Mouse (Mus musculus): ENCODE results near the gene Spata18. TPM values are rescaled to one million over a fixed set of nuclear protein-coding genes. Genes with fewer than 3 reads are reported as not detected.

The Spata18 gene
- polyA plus RNA-seq, 1 experiment from 2014 or later, result 0.68 TPM

GRCm38 (mm10) chr5:73694254-73695015 lies 43.3 kb downstream of the Spata18 start:
- Histone ChIP-seq H3K9me3 (replicated peaks) (no peaks in the 10 kb centered on the region), H3K9ac (no peak overlapping the region), H3K4me3 (no peak overlapping the region), H3K27ac (no peak overlapping the region), H3K4me1 (replicated peaks) (peaks cover 9% of the 10 kb centered on the region), H3K36me3 (no peaks in the 10 kb centered on the region), H3K4me2 (no peak overlapping the region), H3K27me3 (no peaks in the 10 kb centered on the region)
- 69% methylated on average over 4 of the region's 4 CpGs for WGBS
- ATAC-seq (replicated peaks; ENCODE audit: insufficient number of reproducible peaks, insufficient read depth, low FRiP score, low read depth), result no peak

GRCm38 (mm10) chr5:73697700-73698099 lies 46.5 kb downstream of the Spata18 start:
- Histone ChIP-seq H3K4me3 (no peak overlapping the region), H3K9ac (no peak overlapping the region), H3K4me1 (replicated peaks) (peaks cover 9% of the 10 kb centered on the region), H3K36me3 (no peaks in the 10 kb centered on the region), H3K27me3 (no peaks in the 10 kb centered on the region), H3K27ac (no peak overlapping the region), H3K9me3 (replicated peaks) (no peaks in the 10 kb centered on the region), H3K4me2 (no peak overlapping the region)
- ATAC-seq (replicated peaks; ENCODE audit: insufficient number of reproducible peaks, insufficient read depth, low FRiP score, low read depth), result no peak
- WGBS, result 68% methylated on average over 4 of the region's 4 CpGs

GRCm38 (mm10) chr5:73701063-73701890 lies 50.1 kb downstream of the Spata18 start:
- peaks cover 9% of the 10 kb centered on the region for H3K4me1 ChIP-seq (replicated peaks)
- no peaks in the 10 kb centered on the region for H3K9me3 ChIP-seq (replicated peaks)
- H3K4me2 ChIP-seq, result no peak overlapping the region
- 49% methylated on average over 17 of the region's 17 CpGs for WGBS
- no peak overlapping the region for H3K9ac ChIP-seq
- H3K27ac ChIP-seq, result peak overlapping the region; percentile 50
- ATAC-seq (replicated peaks; ENCODE audit: insufficient number of reproducible peaks, insufficient read depth, low FRiP score, low read depth), result no peak
- H3K27me3 ChIP-seq, result no peaks in the 10 kb centered on the region
- H3K4me3 ChIP-seq, result no peak overlapping the region
- H3K36me3 ChIP-seq, result no peaks in the 10 kb centered on the region

- Histone ChIP-seq H3K4me2 (no peak overlapping the region), H3K36me3 (no peaks in the 10 kb centered on the region), H3K4me3 (no peak overlapping the region), H3K9me3 (replicated peaks) (no peaks in the 10 kb centered on the region), H3K9ac (no peak overlapping the region), H3K27ac (peak overlapping the region; percentile 50), H3K27me3 (no peaks in the 10 kb centered on the region), H3K4me1 (replicated peaks) (peaks cover 9% of the 10 kb centered on the region)
- 62% methylated on average over 12 of the region's 12 CpGs for WGBS
- ATAC-seq (replicated peaks; ENCODE audit: insufficient number of reproducible peaks, insufficient read depth, low FRiP score, low read depth), result no peak
These were observed 50.9 kb downstream of the Spata18 start for GRCm38 (mm10) chr5:73701946-73702710.

- Histone ChIP-seq H3K4me2 (no peak overlapping the region), H3K27ac (no peak overlapping the region), H3K9ac (no peak overlapping the region), H3K27me3 (no peaks in the 10 kb centered on the region), H3K4me3 (no peak overlapping the region), H3K4me1 (replicated peaks) (peaks cover 9% of the 10 kb centered on the region), H3K9me3 (replicated peaks) (no peaks in the 10 kb centered on the region), H3K36me3 (no peaks in the 10 kb centered on the region)
- WGBS, result 91% methylated on average over 4 of the region's 4 CpGs
- ATAC-seq (replicated peaks; ENCODE audit: insufficient number of reproducible peaks, insufficient read depth, low FRiP score, low read depth), result no peak
These were observed 51.9 kb downstream of the Spata18 start for GRCm38 (mm10) chr5:73703096-73703495.

GRCm38 (mm10) chr5:73704263-73704662 lies 53.1 kb downstream of the Spata18 start:
- peaks cover 9% of the 10 kb centered on the region for H3K4me1 ChIP-seq (replicated peaks)
- WGBS, result 32% methylated on average over 14 of the region's 14 CpGs

GRCm38 (mm10) chr5:73704757-73705156 lies 53.6 kb downstream of the Spata18 start:
- 83% methylated on average over 8 of the region's 8 CpGs for WGBS
- no peak for ATAC-seq (replicated peaks; ENCODE audit: insufficient number of reproducible peaks, insufficient read depth, low FRiP score, low read depth)
- H3K27me3 ChIP-seq, result no peaks in the 10 kb centered on the region
- peaks cover 9% of the 10 kb centered on the region for H3K4me1 ChIP-seq (replicated peaks)
- no peak overlapping the region for H3K4me3 ChIP-seq
- no peak overlapping the region for H3K4me2 ChIP-seq
- H3K9ac ChIP-seq, result no peak overlapping the region
- H3K9me3 ChIP-seq (replicated peaks), result no peaks in the 10 kb centered on the region
- H3K27ac ChIP-seq, result no peak overlapping the region
- H3K36me3 ChIP-seq, result no peaks in the 10 kb centered on the region

More at GRCm38 (mm10) chr5:73704263-73704662, 53.1 kb downstream of the Spata18 start:
- Histone ChIP-seq H3K4me2 (no peak overlapping the region), H3K9ac (no peak overlapping the region), H3K27ac (no peak overlapping the region), H3K9me3 (replicated peaks) (no peaks in the 10 kb centered on the region), H3K36me3 (no peaks in the 10 kb centered on the region), H3K4me3 (no peak overlapping the region), H3K27me3 (no peaks in the 10 kb centered on the region)
- no peak for ATAC-seq (replicated peaks; ENCODE audit: insufficient number of reproducible peaks, insufficient read depth, low FRiP score, low read depth)

- H3K27me3 ChIP-seq, result no peaks in the 10 kb centered on the region
- no peak overlapping the region for H3K4me3 ChIP-seq
- H3K9ac ChIP-seq, result no peak overlapping the region
- peaks cover 9% of the 10 kb centered on the region for H3K4me1 ChIP-seq (replicated peaks)
- WGBS, result 92% methylated on average over 5 of the region's 5 CpGs
- H3K4me2 ChIP-seq, result no peak overlapping the region
- no peaks in the 10 kb centered on the region for H3K36me3 ChIP-seq
- no peak for ATAC-seq (replicated peaks; ENCODE audit: insufficient number of reproducible peaks, insufficient read depth, low FRiP score, low read depth)
- no peaks in the 10 kb centered on the region for H3K9me3 ChIP-seq (replicated peaks)
- H3K27ac ChIP-seq, result no peak overlapping the region
These were observed 54.1 kb downstream of the Spata18 start for GRCm38 (mm10) chr5:73705290-73705689.

GRCm38 (mm10) chr5:73712852-73713251 lies 61.7 kb downstream of the Spata18 start:
- Histone ChIP-seq H3K9ac (no peak overlapping the region), H3K27me3 (no peaks in the 10 kb centered on the region), H3K36me3 (no peaks in the 10 kb centered on the region), H3K27ac (no peak overlapping the region), H3K4me2 (no peak overlapping the region), H3K4me3 (no peak overlapping the region), H3K4me1 (replicated peaks) (no peaks in the 10 kb centered on the region), H3K9me3 (replicated peaks) (no peaks in the 10 kb centered on the region)
- ATAC-seq (replicated peaks; ENCODE audit: insufficient number of reproducible peaks, insufficient read depth, low FRiP score, low read depth), result no peak
- WGBS, result 60% methylated on average over 7 of the region's 7 CpGs

- H3K4me3 ChIP-seq, result no peak overlapping the region
- no peaks in the 10 kb centered on the region for H3K27me3 ChIP-seq
- H3K4me2 ChIP-seq, result no peak overlapping the region
- H3K27ac ChIP-seq, result no peak overlapping the region
- no peak for ATAC-seq (replicated peaks; ENCODE audit: insufficient number of reproducible peaks, insufficient read depth, low FRiP score, low read depth)
- no peaks in the 10 kb centered on the region for H3K9me3 ChIP-seq (replicated peaks)
- WGBS, result 69% methylated on average over 2 of the region's 2 CpGs
- no peaks in the 10 kb centered on the region for H3K36me3 ChIP-seq
- H3K9ac ChIP-seq, result no peak overlapping the region
- no peaks in the 10 kb centered on the region for H3K4me1 ChIP-seq (replicated peaks)
These were observed 65.8 kb downstream of the Spata18 start for GRCm38 (mm10) chr5:73716941-73717340.

GRCm38 (mm10) chr5:73721682-73722282 lies 70.6 kb downstream of the Spata18 start:
- Histone ChIP-seq H3K4me2 (no peak overlapping the region), H3K9ac (no peak overlapping the region), H3K27me3 (no peaks in the 10 kb centered on the region), H3K4me3 (no peak overlapping the region), H3K27ac (no peak overlapping the region), H3K36me3 (no peaks in the 10 kb centered on the region), H3K4me1 (replicated peaks) (no peaks in the 10 kb centered on the region), H3K9me3 (replicated peaks) (no peaks in the 10 kb centered on the region)
- no peak for ATAC-seq (replicated peaks; ENCODE audit: insufficient number of reproducible peaks, insufficient read depth, low FRiP score, low read depth)
- 77% methylated on average over 21 of the region's 21 CpGs for WGBS
